Mouse (Mus musculus) urinary bladder, adult 2 months (tissue): Measurements from ENCODE around the gene D430019H16Rik. TPM values are rescaled to one million over a fixed set of nuclear protein-coding genes. Genes with fewer than 3 reads are reported as not detected.

ENCODE experiments used
- DNase-seq: peaks from one replicate; pipeline ENCODE4 v3.0.0; 2022; ENCODE audit warnings: low spot score
- polyA plus RNA-seq: library from polyadenylated mRNA; depleted of rRNA; stranded (reverse); fragments of >200 nt; gene quantifications from 2 replicates; pipeline ENCODE4 v1.2.3, GENCODE M21; 2012; rRNA removed

D430019H16Rik gene
- 3.5 and 4.4 TPM in 2 replicates for polyA plus RNA-seq

- peak; percentile 36 for DNase-seq
Observed at GRCm38 (mm10) chr12:105453670-105454257, at the start of gene D430019H16Rik. TSS of gene D430019H16Rik (plus strand) at chr12:105453856.

- no peak for DNase-seq
Observed at GRCm38 (mm10) chr12:105406008-105406407, 47.6 kb upstream of the D430019H16Rik start.

GRCm38 (mm10) chr12:105413909-105414308 lies 39.7 kb upstream of the D430019H16Rik start:
- DNase-seq, result no peak

DNA sequence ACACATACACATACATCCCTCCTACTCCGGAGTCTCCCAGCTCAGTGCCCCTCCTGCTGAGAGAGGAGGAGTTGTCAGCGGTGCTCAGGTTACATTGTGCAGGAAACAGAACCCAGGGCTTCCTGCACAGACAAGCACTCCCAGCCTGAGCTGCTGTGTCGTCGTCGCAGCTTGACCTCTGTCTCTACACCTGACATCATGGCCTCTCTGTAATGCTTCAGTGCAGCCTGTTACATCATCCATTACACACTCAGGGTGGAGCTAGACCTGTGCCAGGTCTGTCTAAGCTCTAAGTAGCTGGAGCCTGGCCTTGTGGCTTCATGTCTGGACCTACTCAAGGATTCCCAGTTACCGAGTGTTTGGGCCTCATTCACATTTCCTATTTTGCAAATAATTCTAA lies 33.2 kb upstream of the D430019H16Rik start:
- DNase-seq, result no peak

- DNase-seq, result no peak
Observed at GRCm38 (mm10) chr12:105426541-105426940, 27.1 kb upstream of the D430019H16Rik start.

DNA sequence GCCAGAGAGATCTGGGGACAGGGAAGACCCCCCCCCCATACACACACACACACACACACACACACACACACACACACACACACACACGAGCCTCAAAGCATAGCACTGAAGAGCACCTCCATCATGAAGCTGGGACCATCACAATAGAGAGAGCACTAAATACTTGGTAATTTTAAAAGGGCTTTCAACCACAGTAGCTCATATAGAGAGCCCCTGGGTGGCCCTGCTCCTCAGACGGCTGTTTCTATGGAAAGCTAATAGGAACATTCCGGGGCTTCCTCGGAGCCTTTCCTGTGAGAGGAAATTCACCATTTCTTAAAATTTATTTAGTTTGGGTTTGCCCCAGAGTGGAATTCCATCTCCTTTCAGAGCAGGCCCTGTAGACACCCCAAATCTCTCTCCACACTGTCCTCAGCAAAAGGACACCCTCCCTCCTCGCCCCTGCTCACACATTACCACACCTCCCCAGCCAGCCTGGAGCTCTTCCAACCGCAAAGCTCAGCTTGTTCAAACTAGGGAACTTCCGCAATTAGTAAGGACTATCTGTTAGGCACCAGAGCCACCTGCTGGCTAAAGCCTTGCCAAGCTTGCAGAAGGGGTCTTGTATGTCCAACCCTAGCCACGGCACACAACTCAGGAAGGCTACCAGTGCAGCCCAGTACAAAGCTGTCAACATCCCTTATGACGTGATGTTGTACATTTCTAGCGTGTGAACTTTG lies 26.5 kb upstream of the D430019H16Rik start:
- DNase-seq, result peak; percentile 27

DNA sequence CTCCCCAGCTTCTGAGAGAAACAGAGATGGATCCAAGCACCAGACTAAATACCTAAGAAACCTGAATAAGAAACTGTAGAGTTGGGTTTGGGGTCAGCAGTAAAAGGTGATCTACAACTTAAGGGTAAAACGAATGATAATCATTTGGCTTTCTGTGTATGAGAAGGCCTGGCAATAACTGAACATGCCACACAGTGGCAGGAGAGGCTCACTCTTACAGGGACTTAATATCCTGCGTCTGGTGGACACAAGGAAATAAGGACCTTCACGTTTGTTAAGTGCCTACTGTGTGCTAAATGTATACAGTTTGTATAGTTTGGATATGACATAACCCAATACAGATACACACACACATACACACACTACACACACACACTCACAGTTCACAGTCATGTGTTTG lies 21.8 kb upstream of the D430019H16Rik start:
- DNase-seq, result no peak

GRCm38 (mm10) chr12:105432807-105433206 lies 20.8 kb upstream of the D430019H16Rik start:
- DNase-seq, result no peak

DNA sequence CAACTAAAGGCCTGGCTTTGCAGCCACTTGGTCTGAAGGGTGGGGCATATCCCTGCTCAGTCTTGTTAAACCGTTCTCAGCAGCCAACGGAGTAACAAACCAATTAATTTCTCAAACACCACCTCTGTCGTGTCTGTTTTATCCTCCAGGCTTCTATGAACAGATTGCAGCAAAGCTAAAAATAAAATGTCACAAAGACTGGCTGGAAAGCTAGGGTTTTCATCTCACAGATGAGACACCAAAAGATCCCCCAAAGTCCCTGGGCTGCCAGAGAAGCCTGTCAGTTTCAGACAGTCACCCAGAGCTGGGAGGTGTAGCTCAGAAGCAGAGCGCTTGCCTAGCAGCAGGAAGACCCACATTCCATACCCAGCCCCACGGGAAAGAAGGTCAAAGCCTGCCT lies 15.4 kb upstream of the D430019H16Rik start:
- no peak for DNase-seq

GRCm38 (mm10) chr12:105439976-105440375 lies 13.7 kb upstream of the D430019H16Rik start:
- DNase-seq, result no peak

GRCm38 (mm10) chr12:105443569-105443968 lies 10.1 kb upstream of the D430019H16Rik start:
- DNase-seq, result no peak

GRCm38 (mm10) chr12:105445767-105446166 lies 7.9 kb upstream of the D430019H16Rik start:
- no peak for DNase-seq

GRCm38 (mm10) chr12:105449239-105449638 lies 4.4 kb upstream of the D430019H16Rik start:
- no peak for DNase-seq

DNA sequence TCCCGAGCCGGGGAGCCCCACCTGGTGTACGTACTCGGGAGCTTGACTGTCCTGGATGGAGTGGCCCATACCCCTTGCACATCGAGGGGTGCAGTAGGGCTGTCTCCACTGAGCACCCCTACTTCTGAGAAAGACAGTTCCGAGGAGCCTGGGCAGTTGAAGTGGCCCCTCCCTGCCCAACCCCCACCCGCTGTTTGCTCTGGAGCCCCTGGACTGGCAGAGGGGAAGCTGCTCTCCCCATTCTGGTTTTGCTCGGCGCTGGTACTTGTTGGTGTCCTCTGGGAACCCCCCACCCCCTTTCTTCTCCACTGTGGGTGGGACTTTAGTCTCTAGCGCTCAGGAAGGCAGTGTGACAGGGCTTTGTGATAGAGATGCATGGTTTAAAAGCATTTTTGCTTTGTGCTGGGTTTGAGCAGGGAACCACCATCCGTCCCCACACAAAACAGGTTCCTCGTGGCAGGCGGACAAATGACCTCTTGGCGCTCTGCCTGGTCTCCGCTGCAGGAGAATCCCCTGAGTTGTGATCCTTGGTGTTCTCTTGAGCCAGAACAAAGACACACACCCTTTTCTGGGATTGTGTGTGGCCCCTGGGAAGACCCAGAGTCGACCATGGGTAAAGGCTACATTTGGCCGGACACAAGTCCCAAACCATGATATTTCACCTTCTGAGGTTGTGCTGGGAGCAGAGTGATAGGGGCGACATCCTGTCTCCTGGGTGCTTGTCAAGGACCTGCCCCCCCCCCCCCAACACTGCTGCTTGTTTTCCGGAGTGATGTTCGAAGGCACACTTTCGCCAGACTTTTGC lies 804 bp downstream of the D430019H16Rik start:
- DNase-seq, result no peak

- DNase-seq, result no peak
Observed at GRCm38 (mm10) chr12:105455063-105455559, 1.5 kb downstream of the D430019H16Rik start.

DNA sequence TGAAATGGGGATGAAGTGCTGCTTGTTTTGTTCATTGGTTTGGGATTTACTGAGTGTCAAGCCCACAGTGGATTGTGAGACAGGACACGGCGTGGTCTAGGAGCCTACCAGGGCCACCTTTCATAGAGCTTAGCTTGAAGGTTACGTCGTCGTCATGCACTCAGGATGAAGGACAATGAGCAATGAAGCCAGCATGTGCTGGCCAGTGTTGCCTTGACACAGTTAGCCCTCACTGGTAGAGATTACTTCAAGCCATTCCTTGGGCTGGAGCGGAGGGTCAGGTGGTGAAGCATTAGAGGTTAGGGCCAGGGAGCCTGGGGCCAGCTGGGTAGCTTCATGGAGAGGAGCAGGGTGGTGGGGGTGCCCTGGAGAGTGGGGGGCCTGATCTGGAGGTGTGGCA lies 5.1 kb downstream of the D430019H16Rik start:
- no peak for DNase-seq

DNA sequence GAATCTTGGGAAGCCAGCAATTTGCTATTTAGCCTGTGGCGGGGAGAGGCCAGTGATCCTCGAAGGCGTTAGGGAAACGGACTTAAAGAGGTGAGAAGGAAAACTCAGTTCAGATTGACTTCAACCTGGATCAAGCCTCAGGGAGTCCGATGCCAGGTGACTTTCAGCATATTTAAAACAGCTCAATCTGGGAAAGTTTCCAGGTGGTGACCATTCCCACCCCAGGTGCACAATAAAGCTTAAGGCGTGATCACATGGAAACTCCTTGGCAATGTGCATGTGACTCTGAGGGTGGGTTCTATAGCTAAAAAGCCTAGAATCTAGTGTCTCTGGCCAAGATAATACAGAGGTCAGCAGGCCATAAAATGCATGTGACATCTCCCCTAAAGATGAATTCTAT lies 7.4 kb downstream of the D430019H16Rik start:
- no peak for DNase-seq

GRCm38 (mm10) chr12:105469026-105469425 lies 15.4 kb downstream of the D430019H16Rik start:
- DNase-seq, result no peak

GRCm38 (mm10) chr12:105475230-105475911 lies 21.7 kb downstream of the D430019H16Rik start:
- no peak for DNase-seq

- no peak for DNase-seq
Observed at GRCm38 (mm10) chr12:105476453-105476852, 22.8 kb downstream of the D430019H16Rik start.

GRCm38 (mm10) chr12:105476993-105477392 lies 23.3 kb downstream of the D430019H16Rik start:
- DNase-seq, result no peak

GRCm38 (mm10) chr12:105483503-105483902 lies 29.8 kb downstream of the D430019H16Rik start:
- no peak for DNase-seq
